Mouse (Mus musculus) neural tube, embryonic 14.5 days (tissue): ENCODE data around the gene Tmem104. TPM values are rescaled to one million over a fixed set of nuclear protein-coding genes. Genes with fewer than 3 reads are reported as not detected.

Experiments used
- ATAC-seq: fragments of 200-750 bp; cut with Nextera tagmentation; 2 replicates; pipeline ENCODE4 v1.8.0; 2017; ENCODE audit warnings: low read depth, mild to moderate bottlenecking, moderate TSS enrichment, moderate library complexity
- H3K27ac ChIP-seq: fragments of 300-500 bp; sonication (generic); 2 replicates; pipeline ENCODE4 v1.5.1; 2014; ENCODE audit warnings: low read depth, mild to moderate bottlenecking, control low read depth, low read length, moderate library complexity, mixed read lengths
- H3K27me3 ChIP-seq: fragments of 300-500 bp; sonication (generic); 2 replicates; pipeline ENCODE4 v1.6.1; 2014; ENCODE audit warnings: low read length; ENCODE audit not compliant: control insufficient read depth, insufficient read depth
- H3K36me3 ChIP-seq: fragments of 300-500 bp; sonication (generic); 2 replicates; pipeline ENCODE4 v1.6.1; 2014; ENCODE audit warnings: low read length, mixed read lengths; ENCODE audit not compliant: control insufficient read depth, insufficient read depth
- H3K4me1 ChIP-seq: fragments of 300-500 bp; sonication (generic); 2 replicates; pipeline ENCODE4 v1.6.1; 2014; ENCODE audit warnings: low read length; ENCODE audit not compliant: control insufficient read depth, insufficient read depth
- H3K4me2 ChIP-seq: fragments of 300-500 bp; sonication (generic); 2 replicates; pipeline ENCODE4 v1.6.1; 2014; ENCODE audit warnings: mild to moderate bottlenecking, low read depth, low read length, control low read depth
- H3K4me3 ChIP-seq: fragments of 300-500 bp; sonication (generic); 2 replicates; pipeline ENCODE4 v1.5.1; 2014; ENCODE audit warnings: low read depth, low read length, control low read depth, mixed read lengths
- H3K9ac ChIP-seq: fragments of 300-500 bp; sonication (generic); replicated peaks from 2 replicates; pipeline ENCODE4 v1.6.1; 2014; ENCODE audit warnings: low read depth, mild to moderate bottlenecking, control low read depth, low read length, mixed read lengths
- H3K9me3 ChIP-seq: fragments of 300-500 bp; sonication (generic); 2 replicates; pipeline ENCODE4 v1.6.1; 2016; ENCODE audit warnings: low read length; ENCODE audit not compliant: control insufficient read depth
- WGBS: fragments of 180-500 bp; shearing (Covaris S2); extraction: QIAGEN DNeasy Blood & Tissue Kit; methylation state at CpG from one replicate; pipeline ENCODE4 v1.1.7; 2014; 5-methylcytosine and 5-hydroxymethylcytosine counted together
- polyA plus RNA-seq: library from polyadenylated mRNA; unstranded; fragments of >200 nt; fragmentation: Nextera tagmentation; extraction: Ambion mirVana; gene quantifications from 2 replicates; pipeline ENCODE4 v1.2.1, GENCODE M21; 2014

Gene Tmem104
- polyA plus RNA-seq, 1 experiment from 2014 or later: 8.9 TPM

DNA sequence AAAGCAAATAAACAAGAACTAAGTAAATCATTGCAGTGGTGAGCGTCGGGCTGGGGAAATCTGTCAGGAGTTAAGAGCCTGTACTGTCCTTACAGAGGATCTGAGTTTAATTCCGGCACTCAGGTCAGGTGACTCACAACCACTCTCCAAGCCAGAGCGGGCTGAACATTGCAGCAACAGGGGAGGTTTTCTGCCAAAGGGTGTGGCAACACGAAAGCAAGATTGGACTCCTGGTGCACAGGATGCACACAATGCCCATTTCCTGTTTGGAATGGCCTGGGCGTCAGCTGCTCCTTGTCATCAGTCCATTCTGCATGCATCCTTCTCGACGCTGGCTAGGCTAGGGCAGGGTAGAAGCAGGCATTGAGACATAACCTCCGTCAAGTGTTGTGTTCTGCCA lies 32.0 kb downstream of the Tmem104 start:
- no peak overlapping the region for H3K9ac ChIP-seq
- H3K4me2 ChIP-seq: no peak overlapping the region
- H3K4me1 ChIP-seq: peaks cover 17% of the 10 kb centered on the region
- no peak for ATAC-seq
- H3K36me3 ChIP-seq: no peaks in the 10 kb centered on the region
- no peak overlapping the region for H3K27ac ChIP-seq
- 79% methylated on average over 9 of the region's 9 CpGs for WGBS
- H3K27me3 ChIP-seq: no peaks in the 10 kb centered on the region
- H3K9me3 ChIP-seq: no peaks in the 10 kb centered on the region
- no peak overlapping the region for H3K4me3 ChIP-seq

DNA sequence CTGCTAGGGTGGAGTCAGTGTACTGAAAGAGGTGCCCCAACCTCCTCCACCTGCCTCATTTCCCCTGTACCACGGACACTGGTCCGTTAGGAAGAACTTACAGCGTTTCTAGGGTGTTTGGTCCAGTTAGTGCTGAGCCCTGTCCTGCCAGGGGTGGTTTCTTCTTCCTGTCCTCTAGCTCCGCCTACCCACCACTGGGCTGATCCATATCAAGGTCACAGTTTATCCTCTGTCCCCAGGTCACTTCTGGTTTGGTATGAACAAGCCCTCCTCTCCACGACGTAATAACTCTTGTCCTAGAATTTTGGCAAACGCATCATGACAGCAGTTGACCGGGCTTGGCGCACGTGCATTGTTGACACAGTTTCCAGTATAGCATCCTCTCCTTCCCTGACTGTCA lies 32.4 kb downstream of the Tmem104 start:
- Histone ChIP-seq H3K9ac (no peak overlapping the region), H3K27ac (no peak overlapping the region), H3K27me3 (no peaks in the 10 kb centered on the region), H3K4me1 (peaks cover 17% of the 10 kb centered on the region), H3K4me3 (no peak overlapping the region), H3K36me3 (no peaks in the 10 kb centered on the region), H3K4me2 (no peak overlapping the region), H3K9me3 (no peaks in the 10 kb centered on the region)
- WGBS: 94% methylated on average over 10 of the region's 10 CpGs
- no peak for ATAC-seq

GRCm38 (mm10) chr11:115222077-115222476 lies 34.8 kb downstream of the Tmem104 start:
- Histone ChIP-seq H3K36me3 (no peaks in the 10 kb centered on the region), H3K4me1 (peaks cover 26% of the 10 kb centered on the region), H3K4me2 (no peak overlapping the region), H3K9me3 (no peaks in the 10 kb centered on the region), H3K4me3 (no peak overlapping the region), H3K9ac (no peak overlapping the region), H3K27ac (no peak overlapping the region), H3K27me3 (no peaks in the 10 kb centered on the region; the same call in 1 of the 2 replicates)
- WGBS: 56% methylated on average over 12 of the region's 12 CpGs
- ATAC-seq: no peak

- 44% methylated on average over 5 of the region's 5 CpGs for WGBS
- peaks cover 25% of the 10 kb centered on the region for H3K4me1 ChIP-seq
These were observed 35.3 kb downstream of the Tmem104 start for GRCm38 (mm10) chr11:115222570-115222969.

GRCm38 (mm10) chr11:115223451-115223850 lies 36.2 kb downstream of the Tmem104 start:
- Histone ChIP-seq H3K9me3 (no peaks in the 10 kb centered on the region), H3K27me3 (no peaks in the 10 kb centered on the region; the same call in 1 of the 2 replicates), H3K4me2 (no peak overlapping the region), H3K36me3 (no peaks in the 10 kb centered on the region), H3K9ac (no peak overlapping the region), H3K4me1 (peaks cover 22% of the 10 kb centered on the region), H3K27ac (no peak overlapping the region), H3K4me3 (no peak overlapping the region)
- ATAC-seq: no peak
- 71% methylated on average over 11 of the region's 11 CpGs for WGBS

More at GRCm38 (mm10) chr11:115222570-115222969, 35.3 kb downstream of the Tmem104 start:
- no peak for ATAC-seq
- Histone ChIP-seq H3K27me3 (no peaks in the 10 kb centered on the region; the same call in 1 of the 2 replicates), H3K27ac (no peak overlapping the region), H3K36me3 (no peaks in the 10 kb centered on the region), H3K4me2 (no peak overlapping the region), H3K9ac (no peak overlapping the region), H3K4me3 (no peak overlapping the region), H3K9me3 (no peaks in the 10 kb centered on the region)

GRCm38 (mm10) chr11:115223877-115224276 lies 36.6 kb downstream of the Tmem104 start:
- Histone ChIP-seq H3K4me1 (peaks cover 22% of the 10 kb centered on the region), H3K4me3 (no peak overlapping the region)

DNA sequence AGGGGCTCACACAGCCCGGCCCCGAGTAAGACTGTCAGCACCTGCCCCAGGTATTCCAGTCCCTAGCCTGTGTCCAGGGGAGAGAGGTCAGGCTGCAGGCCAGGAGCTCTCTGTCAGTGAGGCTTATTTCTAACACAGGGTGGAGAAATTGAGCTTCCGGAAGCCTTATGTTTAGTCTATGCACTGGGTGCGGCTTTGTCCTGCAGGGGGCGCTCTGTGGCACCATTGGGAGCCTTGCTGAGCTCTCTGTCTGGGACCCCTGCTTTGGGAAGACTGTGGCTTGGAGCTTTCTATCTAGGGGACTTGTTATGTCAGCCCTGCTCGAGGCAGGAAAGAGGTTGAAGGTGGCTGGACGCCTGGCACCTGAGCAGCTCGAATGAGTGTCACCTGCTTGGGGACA lies 37.6 kb downstream of the Tmem104 start:
- no peaks in the 10 kb centered on the region for H3K9me3 ChIP-seq
- no peaks in the 10 kb centered on the region; the same call in 1 of the 2 replicates for H3K27me3 ChIP-seq
- no peak overlapping the region for H3K4me3 ChIP-seq
- WGBS: 38% methylated on average over 8 of the region's 8 CpGs
- peaks cover 22% of the 10 kb centered on the region for H3K4me1 ChIP-seq
- no peak for ATAC-seq
- no peaks in the 10 kb centered on the region for H3K36me3 ChIP-seq
- H3K4me2 ChIP-seq: no peak overlapping the region
- no peak overlapping the region for H3K27ac ChIP-seq
- H3K9ac ChIP-seq: no peak overlapping the region

More at GRCm38 (mm10) chr11:115223877-115224276, 36.6 kb downstream of the Tmem104 start:
- Histone ChIP-seq H3K27me3 (no peaks in the 10 kb centered on the region; the same call in 1 of the 2 replicates), H3K36me3 (no peaks in the 10 kb centered on the region), H3K4me2 (no peak overlapping the region), H3K9me3 (no peaks in the 10 kb centered on the region), H3K27ac (no peak overlapping the region), H3K9ac (no peak overlapping the region)
- ATAC-seq: no peak
- WGBS: 81% methylated on average over 6 of the region's 6 CpGs

DNA sequence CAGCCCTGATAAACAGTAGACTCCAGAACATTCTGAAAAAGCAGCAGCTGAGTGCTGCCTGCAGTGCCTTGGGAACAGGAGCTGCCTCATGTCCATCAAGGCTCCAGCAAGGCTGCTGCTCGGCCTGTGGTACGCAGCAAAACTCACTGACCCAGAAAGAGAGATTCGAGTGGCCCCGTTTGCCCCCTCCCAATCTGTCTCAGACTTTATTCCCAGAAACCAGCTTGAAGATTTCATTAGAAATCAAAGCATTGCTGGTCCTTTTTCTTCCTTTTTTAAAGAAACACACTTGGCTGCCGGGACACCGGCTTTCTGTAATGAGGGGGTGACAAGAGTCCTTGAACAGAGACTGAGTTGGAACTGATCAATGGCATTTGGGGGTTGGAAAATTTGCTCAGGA lies 38.0 kb downstream of the Tmem104 start:
- peaks cover 22% of the 10 kb centered on the region for H3K4me1 ChIP-seq
- H3K4me2 ChIP-seq: no peak overlapping the region
- H3K4me3 ChIP-seq: no peak overlapping the region
- H3K27me3 ChIP-seq: no peaks in the 10 kb centered on the region; the same call in 1 of the 2 replicates
- no peaks in the 10 kb centered on the region for H3K9me3 ChIP-seq
- no peak overlapping the region for H3K9ac ChIP-seq
- 70% methylated on average over 6 of the region's 6 CpGs for WGBS
- no peaks in the 10 kb centered on the region for H3K36me3 ChIP-seq
- no peak for ATAC-seq
- H3K27ac ChIP-seq: no peak overlapping the region

GRCm38 (mm10) chr11:115226811-115227491 lies 39.7 kb downstream of the Tmem104 start:
- ATAC-seq: peak; percentile 39; the same call in 1 of the 2 replicates
- no peaks in the 10 kb centered on the region; the same call in 1 of the 2 replicates for H3K27me3 ChIP-seq
- H3K4me2 ChIP-seq: no peak overlapping the region
- 34% methylated on average over 14 of the region's 14 CpGs for WGBS
- H3K4me3 ChIP-seq: no peak overlapping the region
- H3K27ac ChIP-seq: no peak overlapping the region
- H3K4me1 ChIP-seq: peaks cover 28% of the 10 kb centered on the region
- no peaks in the 10 kb centered on the region for H3K36me3 ChIP-seq
- no peaks in the 10 kb centered on the region for H3K9me3 ChIP-seq
- H3K9ac ChIP-seq: no peak overlapping the region
